Mouse (Mus musculus): Measurements from ENCODE around the gene Isg20l2. TPM values are rescaled to one million over a fixed set of nuclear protein-coding genes. Genes with fewer than 3 reads are reported as not detected.
"Not testable (repeated sequence)": the region's sequence is repeated elsewhere in the genome, so short reads cannot be mapped to it uniquely, and the experiment has no call there.

Gene Isg20l2
- polyA plus RNA-seq, 1 experiment from 2014 or later, result 30.5 TPM

DNA sequence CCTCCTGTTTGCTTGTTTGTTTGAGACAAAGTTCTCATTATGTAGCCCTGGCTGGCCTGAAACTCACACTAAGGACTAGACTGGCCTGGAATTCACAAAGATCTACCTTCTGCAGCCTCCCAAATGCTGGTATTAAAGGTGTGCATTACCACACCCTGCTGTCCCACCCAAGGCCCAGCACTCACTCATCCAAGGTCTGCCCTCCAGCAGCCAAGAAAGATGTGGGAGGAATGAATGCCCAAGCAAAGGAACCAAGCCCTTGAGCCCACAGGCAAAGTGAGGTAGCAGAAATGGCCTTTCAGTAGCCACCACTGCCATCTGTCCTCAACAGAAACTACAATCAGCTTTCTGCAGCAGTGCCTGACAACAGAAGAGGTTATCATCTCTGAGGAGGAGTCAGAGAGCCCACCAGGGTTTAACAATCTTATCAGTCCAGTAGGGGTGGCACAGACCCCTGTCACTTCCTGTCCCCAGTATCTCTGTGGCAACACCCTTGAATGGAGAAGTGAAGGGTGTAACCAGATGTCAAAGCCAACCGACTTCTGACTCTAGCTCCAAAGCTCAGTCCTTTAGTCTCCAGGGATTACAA lies 29.0 kb upstream of the Isg20l2 start:
- WGBS, result 50% methylated on average over 1 of the region's 1 CpGs
- no peaks in the 10 kb centered on the region for H3K27me3 ChIP-seq (replicated peaks)
- ATAC-seq (replicated peaks), result no peak
- H3K4me3 ChIP-seq, result no peak overlapping the region
- peaks cover 3% of the 10 kb centered on the region; the same call in 1 of the 2 replicates for H3K4me1 ChIP-seq
- H3K9me3 ChIP-seq, result no peaks in the 10 kb centered on the region
- H3K4me2 ChIP-seq, result no peak overlapping the region
- no peak overlapping the region for H3K27ac ChIP-seq
- no peak overlapping the region for H3K9ac ChIP-seq
- H3K36me3 ChIP-seq (replicated peaks), result no peaks in the 10 kb centered on the region

GRCm38 (mm10) chr3:87901959-87902358 lies 28.2 kb upstream of the Isg20l2 start:
- H3K27ac ChIP-seq; H3K4me3 ChIP-seq; H3K4me2 ChIP-seq; H3K36me3 ChIP-seq (replicated peaks); H3K27me3 ChIP-seq (replicated peaks); H3K9ac ChIP-seq; H3K9me3 ChIP-seq; ATAC-seq (replicated peaks); H3K4me1 ChIP-seq: not testable (repeated sequence)
- WGBS, result 84% methylated on average over 6 of the region's 6 CpGs

GRCm38 (mm10) chr3:87903821-87904220 lies 26.3 kb upstream of the Isg20l2 start:
- Histone ChIP-seq H3K36me3 (replicated peaks) (no peaks in the 10 kb centered on the region), H3K4me3 (no peak overlapping the region), H3K27me3 (replicated peaks) (no peaks in the 10 kb centered on the region), H3K27ac (no peak overlapping the region), H3K4me1 (peaks cover 20% of the 10 kb centered on the region), H3K4me2 (no peak overlapping the region), H3K9ac (no peak overlapping the region), H3K9me3 (no peaks in the 10 kb centered on the region)
- 53% methylated on average over 5 of the region's 5 CpGs for WGBS
- ATAC-seq (replicated peaks), result no peak

DNA sequence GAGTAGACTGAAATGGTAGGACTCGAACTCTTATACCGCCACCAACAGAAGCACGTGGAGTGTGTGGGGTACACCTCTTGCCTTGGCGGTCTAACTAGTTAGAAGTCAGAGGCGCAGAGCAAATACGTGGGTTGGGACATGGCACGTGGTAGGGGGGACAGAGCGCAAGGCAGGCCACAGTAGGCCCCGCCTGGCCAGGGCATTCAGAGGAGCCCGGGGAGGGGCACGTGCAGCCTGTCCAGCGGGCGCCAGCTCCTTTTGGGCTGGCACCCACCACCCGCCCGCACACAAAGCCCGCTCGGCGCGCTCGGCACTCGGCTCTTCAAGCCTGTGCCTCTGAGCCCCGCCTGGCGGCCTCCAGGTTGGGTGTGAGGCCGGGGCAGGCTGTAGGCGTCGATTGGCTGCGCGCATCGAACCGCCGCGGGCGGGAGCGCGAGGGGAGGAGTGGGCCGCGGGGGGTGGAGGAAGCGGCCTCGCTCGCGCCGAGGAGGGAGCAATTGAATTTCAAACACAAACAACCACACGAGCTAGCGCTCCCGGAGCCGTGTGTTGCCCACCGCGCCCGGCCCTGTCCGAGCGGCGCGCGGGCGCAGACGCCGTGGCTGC lies 24.1 kb upstream of the Isg20l2 start, which contains the start of gene Hdgf:
Hdgf (plus strand) TSS at position 442 of the 606 bp plus-strand sequence.
- Histone ChIP-seq H3K27ac (peak within 1 kb of the TSS; percentile 96), H3K4me3 (peak within 1 kb of the TSS; percentile 100), H3K27me3 (replicated peaks) (no peaks in the 10 kb centered on the region), H3K36me3 (replicated peaks) (no peaks in the 10 kb centered on the region), H3K4me1 (peaks cover 39% of the 10 kb centered on the region), H3K9ac (peak within 1 kb of the TSS; percentile 97), H3K4me2 (peak within 1 kb of the TSS; percentile 89), H3K9me3 (no peaks in the 10 kb centered on the region)
- under 1% methylated on average over 55 of the region's 57 CpGs for WGBS
- ATAC-seq (replicated peaks), result peak; percentile 95

DNA sequence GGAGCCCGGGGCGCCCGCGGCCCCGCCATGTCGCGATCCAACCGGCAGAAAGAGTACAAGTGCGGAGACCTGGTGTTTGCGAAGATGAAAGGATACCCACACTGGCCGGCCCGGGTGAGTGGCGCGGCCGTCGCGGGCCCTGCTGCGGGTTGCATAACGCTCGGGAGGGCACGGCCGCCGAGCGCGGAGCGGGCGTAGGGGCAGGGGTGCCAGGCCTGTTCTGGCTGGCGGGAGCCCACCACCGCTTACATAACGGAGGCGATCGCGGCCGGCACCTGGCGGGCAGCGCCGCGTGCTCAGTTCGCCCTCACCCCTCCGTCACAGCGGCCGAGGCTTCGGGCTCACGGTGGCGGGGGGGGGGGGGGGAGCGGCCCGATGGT lies 23.5 kb upstream of the Isg20l2 start:
- H3K4me3 ChIP-seq, result peak overlapping the region; percentile 100
- ATAC-seq (replicated peaks), result peak; percentile 66
- H3K27me3 ChIP-seq (replicated peaks), result no peaks in the 10 kb centered on the region
- peak overlapping the region; percentile 89 for H3K4me2 ChIP-seq
- no peaks in the 10 kb centered on the region for H3K36me3 ChIP-seq (replicated peaks)
- peak overlapping the region; percentile 96 for H3K27ac ChIP-seq
- H3K9me3 ChIP-seq, result no peaks in the 10 kb centered on the region
- peaks cover 43% of the 10 kb centered on the region for H3K4me1 ChIP-seq
- H3K9ac ChIP-seq, result peak overlapping the region; percentile 97
- WGBS, result under 1% methylated on average over 46 of the region's 47 CpGs

DNA sequence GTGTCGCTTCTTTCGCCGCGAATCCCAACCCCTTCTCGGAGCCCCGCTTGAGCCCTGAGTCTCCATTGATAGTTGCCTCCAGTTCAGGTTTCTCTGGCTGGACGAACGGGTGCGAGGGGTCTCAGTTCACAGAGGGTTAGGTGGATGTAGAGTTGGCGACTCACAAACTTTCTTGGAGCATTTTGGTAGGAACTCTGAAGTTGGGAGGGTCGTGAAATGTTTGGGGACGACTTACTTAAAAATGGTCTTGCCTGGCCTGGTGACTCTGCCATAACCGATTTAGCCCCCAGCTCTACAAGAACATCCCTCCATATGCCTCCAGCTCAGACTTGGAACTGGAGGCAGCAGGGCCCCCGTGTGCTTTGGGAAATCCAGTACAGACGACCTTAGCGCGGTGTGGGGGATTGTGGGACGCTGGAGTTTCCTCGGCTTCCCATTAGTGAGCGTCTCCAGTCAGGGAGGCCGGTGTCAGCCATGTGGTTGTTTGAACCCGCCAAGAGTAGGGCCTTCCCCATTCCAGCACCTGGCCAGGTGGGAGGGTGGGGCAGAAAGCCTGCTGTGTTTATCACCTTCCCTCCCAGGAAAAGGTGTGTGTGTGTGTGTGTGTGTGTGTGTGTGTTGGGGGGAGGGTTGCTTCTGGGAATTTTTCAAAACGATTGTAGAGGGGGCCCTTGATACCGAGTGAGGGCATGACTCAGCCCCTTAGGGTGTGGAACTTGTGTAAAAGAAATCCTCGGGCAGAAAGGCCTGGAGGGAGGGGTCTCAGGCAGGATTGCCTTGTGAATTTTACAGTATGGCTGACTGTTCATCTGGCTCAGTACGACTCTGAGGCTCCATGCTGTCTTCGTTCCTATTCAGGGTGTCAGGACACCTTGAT lies 22.9 kb upstream of the Isg20l2 start:
- Histone ChIP-seq H3K9ac (peak overlapping the region; percentile 97), H3K27me3 (replicated peaks) (no peaks in the 10 kb centered on the region), H3K36me3 (replicated peaks) (no peaks in the 10 kb centered on the region), H3K9me3 (no peaks in the 10 kb centered on the region), H3K27ac (peak overlapping the region; percentile 96), H3K4me2 (peak overlapping the region; percentile 89), H3K4me1 (peaks cover 43% of the 10 kb centered on the region), H3K4me3 (peak overlapping the region; percentile 100)
- WGBS, result under 1% methylated on average over 27 of the region's 27 CpGs
- no peak for ATAC-seq (replicated peaks)

DNA sequence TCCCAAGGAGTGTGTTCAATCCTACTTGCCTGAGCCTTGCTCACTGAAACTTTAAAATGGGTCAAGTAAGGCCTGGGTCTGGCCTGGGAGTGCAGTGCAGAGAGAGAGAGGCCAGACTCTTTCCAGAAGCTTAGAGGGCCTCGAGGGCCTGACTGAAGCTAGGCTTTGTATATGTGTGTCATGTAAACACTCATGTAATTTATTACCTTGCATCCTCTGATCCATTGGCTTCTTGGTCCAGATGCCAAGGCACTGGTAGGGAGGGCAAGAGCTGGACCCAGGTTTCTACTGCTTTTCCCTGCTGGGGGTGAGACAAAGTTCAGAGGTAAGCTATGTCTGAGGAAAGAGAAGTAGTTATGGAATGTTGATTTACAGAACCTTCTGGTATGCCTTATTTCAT lies 22.2 kb upstream of the Isg20l2 start:
- Histone ChIP-seq H3K36me3 (replicated peaks) (no peaks in the 10 kb centered on the region), H3K9ac (peak overlapping the region; percentile 97), H3K27me3 (replicated peaks) (no peaks in the 10 kb centered on the region), H3K4me1 (peaks cover 43% of the 10 kb centered on the region), H3K4me2 (peak overlapping the region; percentile 89), H3K9me3 (no peaks in the 10 kb centered on the region), H3K4me3 (peak overlapping the region; percentile 100), H3K27ac (no peak overlapping the region)
- WGBS, result 17% methylated on average over 1 of the region's 1 CpGs
- ATAC-seq (replicated peaks), result no peak

GRCm38 (mm10) chr3:87909381-87909780 lies 20.7 kb upstream of the Isg20l2 start:
- Histone ChIP-seq H3K9me3 (no peaks in the 10 kb centered on the region), H3K9ac (no peak overlapping the region), H3K27me3 (replicated peaks) (no peaks in the 10 kb centered on the region), H3K36me3 (replicated peaks) (0 out of 2 replicates have a peak, but pooled peaks cover 6% of the 10 kb centered on the region), H3K4me3 (no peak overlapping the region), H3K4me1 (peaks cover 43% of the 10 kb centered on the region), H3K27ac (no peak overlapping the region), H3K4me2 (peak overlapping the region; percentile 60; the same call in 1 of the 2 replicates)
- 95% methylated on average over 2 of the region's 2 CpGs for WGBS
- ATAC-seq (replicated peaks), result no peak

- 7% methylated on average over 4 of the region's 4 CpGs for WGBS
- ATAC-seq (replicated peaks), result no peak
- Histone ChIP-seq H3K9ac (no peak overlapping the region), H3K27ac (peak overlapping the region; percentile 81), H3K4me2 (peak overlapping the region; percentile 60), H3K4me3 (no peak overlapping the region; the same call in 1 of the 2 replicates), H3K4me1 (peaks cover 43% of the 10 kb centered on the region), H3K36me3 (replicated peaks) (peaks cover 10% of the 10 kb centered on the region), H3K27me3 (replicated peaks) (no peaks in the 10 kb centered on the region), H3K9me3 (no peaks in the 10 kb centered on the region)
Measured at GRCm38 (mm10) chr3:87909874-87910273, 20.2 kb upstream of the Isg20l2 start.

- H3K4me2 ChIP-seq, result peak overlapping the region; percentile 60
- no peak for ATAC-seq (replicated peaks)
Measured at GRCm38 (mm10) chr3:87910573-87911141, 19.5 kb upstream of the Isg20l2 start.

GRCm38 (mm10) chr3:87913491-87913890 lies 16.6 kb upstream of the Isg20l2 start:
- H3K4me2 ChIP-seq, result no peak overlapping the region
- H3K9ac ChIP-seq, result no peak overlapping the region
- no peak for ATAC-seq (replicated peaks)
- peaks cover 26% of the 10 kb centered on the region for H3K4me1 ChIP-seq
- WGBS, result 87% methylated on average over 7 of the region's 7 CpGs
- H3K4me3 ChIP-seq, result no peak overlapping the region
- peaks cover 18% of the 10 kb centered on the region for H3K36me3 ChIP-seq (replicated peaks)
- H3K9me3 ChIP-seq, result no peaks in the 10 kb centered on the region
- no peaks in the 10 kb centered on the region for H3K27me3 ChIP-seq (replicated peaks)
- H3K27ac ChIP-seq, result no peak overlapping the region

More at GRCm38 (mm10) chr3:87910573-87911141, 19.5 kb upstream of the Isg20l2 start:
- Histone ChIP-seq H3K4me3 (peak overlapping the region; percentile 42), H3K36me3 (replicated peaks) (peaks cover 16% of the 10 kb centered on the region), H3K27ac (peak overlapping the region; percentile 81), H3K27me3 (replicated peaks) (no peaks in the 10 kb centered on the region), H3K4me1 (peaks cover 42% of the 10 kb centered on the region), H3K9ac (peak overlapping the region; percentile 45), H3K9me3 (no peaks in the 10 kb centered on the region)
- 1% methylated on average over 12 of the region's 12 CpGs for WGBS

DNA sequence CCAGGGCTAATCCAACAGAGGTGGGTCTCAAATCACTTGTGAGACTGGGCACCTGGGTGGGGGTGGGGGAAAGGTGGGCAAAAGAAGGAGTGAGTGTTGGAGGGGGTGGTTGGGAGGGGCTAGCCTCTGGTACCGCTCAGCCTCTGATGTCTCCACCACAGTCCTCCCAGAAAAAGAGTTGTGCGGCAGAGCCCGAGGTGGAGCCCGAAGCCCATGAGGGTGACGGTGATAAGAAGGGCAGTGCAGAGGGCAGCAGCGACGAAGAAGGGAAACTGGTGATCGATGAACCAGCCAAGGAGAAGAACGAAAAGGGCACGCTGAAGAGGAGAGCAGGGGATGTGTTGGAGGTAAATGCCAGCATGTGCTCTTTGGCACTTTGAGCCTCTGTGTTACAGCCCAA lies 16.2 kb upstream of the Isg20l2 start:
- Histone ChIP-seq H3K4me3 (no peak overlapping the region), H3K4me1 (peaks cover 25% of the 10 kb centered on the region), H3K4me2 (no peak overlapping the region), H3K27ac (no peak overlapping the region), H3K9me3 (no peaks in the 10 kb centered on the region), H3K36me3 (replicated peaks) (peaks cover 18% of the 10 kb centered on the region), H3K9ac (no peak overlapping the region), H3K27me3 (replicated peaks) (no peaks in the 10 kb centered on the region)
- no peak for ATAC-seq (replicated peaks)
- WGBS, result 96% methylated on average over 10 of the region's 10 CpGs
